Mouse (Mus musculus) forebrain, embryonic 11.5 days (tissue): ENCODE measurements at regions not wholly inside any gene's neighbourhood (a gene's known extent, or its start where the extent isn't known, plus 50 kb on each side); places are given as distances from the start of the nearest gene placed in this dataset.

ENCODE experiments used
- ATAC-seq: fragments of 200-750 bp; cut with Nextera tagmentation; replicated peaks from 2 replicates; pipeline ENCODE4 v1.8.0; 2017; ENCODE audit warnings: moderate TSS enrichment; ENCODE audit not compliant: low FRiP score
- DNase-seq: peaks from one replicate; pipeline ENCODE4 v3.0.0-alpha.2; 2017; ENCODE audit warnings: low spot score
- H3K27ac ChIP-seq: fragments of 300-500 bp; sonication (generic); 2 replicates; pipeline ENCODE4 v1.5.1; 2014; ENCODE audit warnings: low read depth, low read length
- H3K27me3 ChIP-seq: fragments of 300-500 bp; sonication (generic); 2 replicates; pipeline ENCODE4 v1.6.1; 2014; ENCODE audit warnings: mild to moderate bottlenecking, low read length, mixed read lengths; ENCODE audit not compliant: control insufficient read depth, insufficient read depth
- H3K36me3 ChIP-seq: fragments of 300-500 bp; sonication (generic); 2 replicates; pipeline ENCODE4 v1.6.1; 2014; ENCODE audit warnings: mild to moderate bottlenecking, low read length, moderate library complexity, mixed read lengths; ENCODE audit not compliant: control insufficient read depth, insufficient read depth
- H3K4me1 ChIP-seq: fragments of 300-500 bp; sonication (generic); replicated peaks from 2 replicates; pipeline ENCODE4 v1.6.1; 2014; ENCODE audit warnings: low read length, mixed read lengths; ENCODE audit not compliant: control insufficient read depth, insufficient read depth
- H3K4me2 ChIP-seq: fragments of 300-500 bp; sonication (generic); 2 replicates; pipeline ENCODE4 v1.6.1; 2014; ENCODE audit warnings: low read depth, mild to moderate bottlenecking, low read length, moderate library complexity, mixed read lengths; ENCODE audit not compliant: severe bottlenecking
- H3K4me3 ChIP-seq: fragments of 300-500 bp; sonication (generic); 2 replicates; pipeline ENCODE4 v1.5.1; 2014; ENCODE audit warnings: low read depth, low read length
- H3K9ac ChIP-seq: fragments of 300-500 bp; sonication (generic); 2 replicates; pipeline ENCODE4 v1.6.1; 2014; ENCODE audit warnings: low read length
- H3K9me3 ChIP-seq: fragments of 300-500 bp; sonication (generic); 2 replicates; pipeline ENCODE4 v1.6.1; 2016; ENCODE audit warnings: low read length, mixed read lengths; ENCODE audit not compliant: control insufficient read depth
- WGBS: fragments of 180-500 bp; shearing (Covaris S2); extraction: QIAGEN DNeasy Blood & Tissue Kit; methylation state at CpG from one replicate; pipeline ENCODE4 v1.1.7; 2014; 5-methylcytosine and 5-hydroxymethylcytosine counted together

DNA sequence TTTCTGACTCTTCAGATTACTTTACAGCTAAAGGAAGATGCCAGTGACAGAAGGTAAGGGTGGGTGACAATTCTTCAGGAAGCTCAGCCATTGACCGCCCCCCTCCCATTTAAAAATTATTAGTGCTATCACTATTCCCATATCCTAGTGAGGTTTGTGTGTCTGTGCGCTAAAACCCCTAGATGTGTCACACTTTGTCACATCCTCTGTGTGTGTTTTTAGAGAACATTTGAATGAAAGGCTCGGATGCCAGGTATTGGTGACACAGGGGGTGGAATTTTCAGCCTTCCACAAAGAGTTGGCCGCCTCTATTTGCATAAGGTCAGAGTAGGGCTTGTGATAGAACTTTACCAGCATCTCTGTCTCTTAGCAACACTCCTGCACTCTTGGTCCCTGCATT is 83.4 kb downstream of the Nr2f2 start:
- DNase-seq (no peak), ATAC-seq (no peak)
- Histone ChIP-seq H3K36me3 (no peaks in the 10 kb centered on the region), H3K4me3 (no peak overlapping the region), H3K4me2 (no peak overlapping the region), H3K27me3 (peaks cover 79% of the 10 kb centered on the region), H3K4me1 (peaks cover 17% of the 10 kb centered on the region), H3K9me3 (no peaks in the 10 kb centered on the region), H3K27ac (no peak overlapping the region), H3K9ac (no peak overlapping the region)
- WGBS: 3% methylated on average over 4 of the region's 4 CpGs

DNA sequence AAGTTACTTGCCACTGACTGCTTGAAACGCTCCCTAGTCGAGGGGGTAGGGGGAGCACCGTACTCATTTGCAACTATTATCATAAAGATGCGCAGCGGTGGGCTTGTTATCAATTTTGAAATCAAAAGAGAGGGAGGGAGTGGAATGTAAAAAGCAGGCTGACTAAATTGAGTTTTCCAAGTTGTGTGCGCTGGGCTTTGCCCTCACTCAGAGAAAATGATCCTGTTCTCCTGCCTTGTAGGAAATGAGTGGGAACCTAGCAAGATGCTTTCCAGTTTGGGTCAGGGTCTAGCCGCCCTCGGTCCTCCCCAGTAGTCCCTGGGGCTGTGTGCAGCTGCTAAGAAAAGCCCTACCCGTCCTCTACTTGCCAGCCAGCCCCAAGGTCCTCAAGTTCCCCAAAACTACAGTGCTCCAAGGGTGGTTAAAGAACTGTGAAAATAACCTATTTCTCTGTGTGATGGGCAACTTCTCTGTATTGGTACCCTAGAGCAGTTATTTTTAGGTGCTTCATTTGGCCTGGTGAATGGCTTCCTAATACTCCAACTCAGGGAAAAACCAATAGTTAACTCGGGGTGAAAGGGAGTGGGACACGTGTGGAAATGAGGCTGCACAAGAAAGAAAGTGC is 84.5 kb downstream of the Nr2f2 start:
- DNase-seq: no peak
- Histone ChIP-seq H3K36me3 (no peaks in the 10 kb centered on the region), H3K27ac (no peak overlapping the region), H3K4me2 (no peak overlapping the region), H3K4me3 (no peak overlapping the region), H3K9ac (no peak overlapping the region), H3K9me3 (no peaks in the 10 kb centered on the region), H3K27me3 (peaks cover 80% of the 10 kb centered on the region), H3K4me1 (peaks cover 16% of the 10 kb centered on the region)
- no peak for ATAC-seq
- WGBS: 2% methylated on average over 11 of the region's 11 CpGs

DNA sequence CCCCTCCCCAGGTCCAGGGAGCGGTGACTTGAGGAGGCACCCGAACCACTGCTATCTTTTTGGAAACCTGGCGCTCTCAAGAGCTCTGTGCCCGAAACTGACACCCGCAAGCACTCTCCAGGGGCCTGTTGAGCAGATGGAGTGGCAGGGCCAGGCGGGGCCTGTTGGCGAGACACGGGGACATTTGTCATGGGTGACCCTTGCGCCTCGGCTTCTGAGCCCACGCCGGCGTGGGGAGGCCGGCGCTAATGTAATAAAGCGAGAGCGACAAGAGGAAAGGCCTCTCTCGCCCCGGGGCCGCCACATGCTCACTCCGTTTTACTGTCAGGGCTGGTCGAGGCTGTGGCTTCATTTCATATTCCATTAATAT is 85.2 kb downstream of the Nr2f2 start:
- 2% methylated on average over 22 of the region's 22 CpGs for WGBS
- Histone ChIP-seq H3K27me3 (peaks cover 75% of the 10 kb centered on the region), H3K4me1 (peaks cover 16% of the 10 kb centered on the region), H3K4me3 (no peak overlapping the region), H3K36me3 (no peaks in the 10 kb centered on the region), H3K4me2 (peak overlapping the region; percentile 38; the same call in 1 of the 2 replicates), H3K9ac (no peak overlapping the region), H3K27ac (no peak overlapping the region), H3K9me3 (no peaks in the 10 kb centered on the region)
- DNase-seq (peak; percentile 66), ATAC-seq (no peak)

DNA sequence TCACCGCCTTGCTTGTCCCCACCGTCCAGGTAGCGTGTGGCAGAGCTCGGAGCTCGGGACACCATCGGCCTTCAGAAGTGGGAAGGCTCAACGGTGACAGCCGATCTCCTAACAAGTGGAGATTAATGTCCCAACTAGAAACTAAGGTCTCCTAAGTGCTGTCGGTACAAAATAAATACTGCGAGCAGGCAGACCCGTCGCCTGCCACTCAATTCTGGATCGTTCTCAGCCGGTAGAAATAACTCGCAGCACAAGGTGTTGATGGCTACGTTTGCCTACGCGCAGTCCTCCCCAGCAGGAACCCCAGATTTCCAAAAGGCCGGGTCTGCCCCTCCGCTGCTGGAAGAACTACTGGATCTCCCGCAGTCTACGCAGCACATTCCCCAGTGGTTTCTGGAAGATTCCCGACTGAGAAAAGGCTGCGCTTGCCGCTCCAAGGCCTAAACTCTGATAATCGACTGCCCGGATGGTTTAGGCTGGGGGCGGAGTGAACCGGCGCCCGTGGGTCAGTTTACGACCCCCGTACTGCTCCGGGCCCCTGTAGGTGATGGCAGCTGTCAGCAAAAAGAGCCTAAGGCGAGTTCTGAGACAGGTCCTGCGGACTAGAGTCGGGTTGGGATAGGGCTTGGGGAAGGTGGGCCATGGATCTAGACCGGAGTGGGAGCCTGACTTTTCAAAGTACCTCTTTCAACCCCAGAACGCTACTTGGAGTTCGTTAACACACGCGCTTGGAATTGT is 85.7 kb downstream of the Nr2f2 start:
- H3K27me3 ChIP-seq: peaks cover 73% of the 10 kb centered on the region
- H3K9me3 ChIP-seq: no peaks in the 10 kb centered on the region
- WGBS: 1% methylated on average over 42 of the region's 42 CpGs
- no peak overlapping the region for H3K27ac ChIP-seq
- DNase-seq (peak; percentile 66), ATAC-seq (peak; percentile 45; the same call in 1 of the 2 replicates)
- H3K4me2 ChIP-seq: peak overlapping the region; percentile 38
- no peaks in the 10 kb centered on the region for H3K36me3 ChIP-seq
- H3K4me3 ChIP-seq: peak overlapping the region; percentile 5; the same call in 1 of the 2 replicates
- peaks cover 16% of the 10 kb centered on the region for H3K4me1 ChIP-seq
- H3K9ac ChIP-seq: peak overlapping the region; percentile 39

DNA sequence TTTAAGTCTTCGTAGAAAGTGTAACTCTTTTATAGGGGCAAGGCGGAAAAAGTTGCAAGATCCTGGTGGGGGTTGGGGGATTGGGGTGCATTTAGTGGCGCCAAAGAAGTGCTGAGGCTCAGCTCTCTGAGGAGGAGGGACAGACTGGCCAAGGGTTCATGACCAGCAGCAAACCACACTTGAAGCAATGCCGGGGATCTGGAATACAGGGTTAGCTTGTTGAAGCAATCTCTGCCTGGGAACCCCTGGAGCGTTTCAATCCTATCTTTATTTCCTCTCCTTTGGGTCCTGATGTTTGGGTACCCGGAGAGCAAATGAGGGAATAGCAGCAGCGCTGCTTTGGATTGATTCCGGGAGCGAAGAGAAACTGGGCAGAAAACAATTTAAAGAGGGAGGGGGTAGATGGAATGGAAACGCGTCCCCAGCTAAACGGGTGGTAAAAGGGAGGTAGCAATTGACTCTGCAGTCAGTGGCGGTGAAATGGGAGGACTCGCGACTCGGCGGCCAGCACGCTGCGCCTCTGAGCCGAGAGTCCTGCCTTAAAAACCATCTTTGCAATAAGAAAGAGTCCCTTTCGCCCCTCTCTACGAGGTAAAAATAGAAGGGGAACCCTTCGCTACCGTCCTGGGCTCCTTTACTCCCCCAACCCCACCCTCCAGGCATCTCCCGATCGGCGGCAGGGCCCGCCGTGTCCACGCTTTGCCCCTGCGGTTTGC is 86.5 kb downstream of the Nr2f2 start:
- peak overlapping the region; percentile 39 for H3K9ac ChIP-seq
- no peaks in the 10 kb centered on the region for H3K9me3 ChIP-seq
- H3K27ac ChIP-seq: no peak overlapping the region
- ATAC-seq: no peak
- peak; percentile 58 for DNase-seq
- peak overlapping the region; percentile 38 for H3K4me2 ChIP-seq
- peak overlapping the region; percentile 5; the same call in 1 of the 2 replicates for H3K4me3 ChIP-seq
- WGBS: under 1% methylated on average over 31 of the region's 31 CpGs
- H3K36me3 ChIP-seq: no peaks in the 10 kb centered on the region
- H3K27me3 ChIP-seq: peaks cover 66% of the 10 kb centered on the region
- H3K4me1 ChIP-seq: peaks cover 16% of the 10 kb centered on the region

DNA sequence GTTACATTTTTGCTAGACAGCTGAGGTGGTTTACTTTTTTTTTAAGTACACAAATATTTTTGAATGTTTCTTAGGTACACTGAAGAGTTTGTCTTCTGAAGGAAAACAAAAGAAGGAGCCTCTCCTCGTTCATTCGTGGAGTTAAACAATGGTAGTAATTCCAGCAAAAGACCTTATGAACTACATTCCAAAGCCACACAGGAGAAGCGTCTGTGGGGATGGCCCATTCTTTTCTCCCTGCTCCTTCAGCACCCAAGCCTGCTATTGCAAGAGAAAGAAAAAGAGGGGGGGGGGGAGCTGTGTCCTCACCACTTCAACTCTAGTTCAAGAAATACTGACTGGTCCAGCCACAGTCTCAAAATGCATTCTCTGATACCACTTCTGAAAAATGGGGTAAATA is 87.4 kb downstream of the Nr2f2 start:
- Histone ChIP-seq H3K4me1 (peaks cover 16% of the 10 kb centered on the region), H3K9me3 (no peaks in the 10 kb centered on the region), H3K4me3 (no peak overlapping the region), H3K27ac (no peak overlapping the region), H3K9ac (no peak overlapping the region), H3K4me2 (no peak overlapping the region), H3K36me3 (no peaks in the 10 kb centered on the region), H3K27me3 (peaks cover 57% of the 10 kb centered on the region)
- DNase-seq (no peak), ATAC-seq (no peak)
- 0% methylated on average over 3 of the region's 3 CpGs for WGBS

DNA sequence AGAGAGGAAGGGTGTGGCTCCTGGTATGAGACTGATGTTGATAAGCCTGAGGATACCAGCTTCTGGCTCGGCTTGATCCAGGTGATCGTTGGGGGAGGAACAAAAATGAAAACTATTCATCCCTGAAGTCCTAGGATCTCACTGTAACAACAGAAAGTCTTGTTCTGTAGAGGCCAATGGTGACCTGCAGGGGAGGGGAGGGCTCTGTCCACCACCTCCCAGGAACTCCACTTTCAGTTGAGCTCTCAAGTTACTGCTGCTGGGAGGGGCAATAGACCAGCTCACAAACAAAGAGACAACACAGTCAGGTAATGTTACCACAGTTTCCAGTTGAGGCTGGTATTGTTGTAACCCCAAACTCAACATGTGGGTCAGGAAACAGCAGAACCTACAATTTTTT is 90.5 kb downstream of the Nr2f2 start:
- no peaks in the 10 kb centered on the region for H3K36me3 ChIP-seq
- ATAC-seq (no peak), DNase-seq (no peak)
- no peak overlapping the region for H3K4me2 ChIP-seq
- H3K27ac ChIP-seq: no peak overlapping the region
- H3K9ac ChIP-seq: no peak overlapping the region
- no peaks in the 10 kb centered on the region for H3K9me3 ChIP-seq
- H3K4me1 ChIP-seq: peaks cover 9% of the 10 kb centered on the region
- WGBS: 76% methylated on average over 2 of the region's 2 CpGs
- peaks cover 30% of the 10 kb centered on the region for H3K27me3 ChIP-seq
- no peak overlapping the region for H3K4me3 ChIP-seq

DNA sequence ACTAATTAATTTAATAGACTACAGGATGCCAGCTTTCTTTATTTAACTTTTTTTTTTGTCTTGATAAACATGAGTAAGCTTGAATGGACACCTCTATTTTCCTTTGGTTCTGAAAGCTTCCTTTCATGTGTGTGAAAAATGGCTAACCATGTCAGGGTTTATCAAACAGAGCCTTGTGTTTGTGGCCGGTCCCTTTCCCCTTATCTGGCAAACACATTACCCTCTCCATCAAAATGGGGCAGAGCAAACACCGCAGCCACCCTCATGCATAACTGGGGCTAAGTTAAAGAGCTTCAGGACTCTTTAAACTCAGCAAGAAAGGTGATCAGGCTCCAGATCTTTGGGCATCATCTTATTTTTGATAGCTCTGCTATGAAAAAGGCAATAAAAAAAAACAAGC is 92.2 kb downstream of the Nr2f2 start:
- Histone ChIP-seq H3K9ac (no peak overlapping the region), H3K4me3 (no peak overlapping the region), H3K4me2 (no peak overlapping the region), H3K9me3 (no peaks in the 10 kb centered on the region), H3K36me3 (no peaks in the 10 kb centered on the region), H3K4me1 (no peaks in the 10 kb centered on the region), H3K27me3 (peaks cover 15% of the 10 kb centered on the region), H3K27ac (no peak overlapping the region)
- no peak for ATAC-seq
- DNase-seq: no peak
- 72% methylated on average over 2 of the region's 2 CpGs for WGBS
